In genomic region chr8:26923166-26923565, GRCm38 (mm10) we compare ENCODE assay signal across 23 mouse cellular contexts. TPM values are rescaled to one million over a fixed set of nuclear protein-coding genes. Genes with fewer than 3 reads are reported as not detected.
DNase-seq lines count a peak whose midpoint lies in the region; ATAC-seq and TF ChIP-seq lines count a peak whose summit lies in the region.
"Had no signal": no experiment of that assay in that cellular context is flagged by ENCODE, and none has a peak within 500 bp of the region (broad histone marks: within the 10 kb centered on the region; RNA-seq: fewer than 3 reads in every experiment).

No protein-coding gene starts in this region.

- no peaks in the 10 kb centered on the region for H3K27me3 ChIP-seq in heart, embryonic 13.5 days (replicated peaks)
- no peaks in the 10 kb centered on the region for H3K27me3 ChIP-seq in heart, embryonic 16.5 days (ENCODE audit: control insufficient read depth, insufficient read depth, low read length)
- H3K27me3 ChIP-seq in limb, embryonic 10.5 days (ENCODE audit: low read depth, poor library complexity, severe bottlenecking) = peaks cover 68% of the 10 kb centered on the region
- H3K27me3 ChIP-seq in intestine, postnatal 0 days (replicated peaks; ENCODE audit: control insufficient read depth, insufficient read depth, low read length) = no peaks in the 10 kb centered on the region
- H3K27me3 ChIP-seq in forebrain, embryonic 14.5 days (replicated peaks; ENCODE audit: control insufficient read depth, insufficient read depth, low read length) = no peaks in the 10 kb centered on the region
- H3K27me3 ChIP-seq: forebrain, embryonic 13.5 days; hindbrain, embryonic 12.5 days had no signal

- WGBS in heart, embryonic 13.5 days = 30% methylated on average over 8 of the region's 8 CpGs
- 34% methylated on average over 8 of the region's 8 CpGs for WGBS in heart, embryonic 16.5 days
- WGBS in limb, embryonic 10.5 days = 50% methylated on average over 8 of the region's 8 CpGs
- 87% methylated on average over 8 of the region's 8 CpGs for WGBS in intestine, postnatal 0 days
- WGBS in forebrain, embryonic 14.5 days = 88% methylated on average over 8 of the region's 8 CpGs

- DNase-seq in heart, adult 11 months = peak; percentile 87
- no peak for DNase-seq in heart, adult 9 months (ENCODE audit: low spot score in 2 of 2)
- no peak for DNase-seq in heart, postnatal 25 days (ENCODE audit: low spot score)
- DNase-seq in limb, embryonic 10.5 days (ENCODE audit: low spot score) = peak; percentile 60
- DNase-seq in forebrain, embryonic 14.5 days (ENCODE audit: low spot score) = no peak
- DNase-seq: adrenal gland, adult 8-10 months; adrenal gland, postnatal 36 days; B cell, adult 2 months; cerebellum, adult 2 months; cerebellum, postnatal 10 days; gastrocnemius, postnatal 36 days; kidney, adult 11 months had no signal

- H3K9ac ChIP-seq in heart, embryonic 13.5 days = no peak overlapping the region
- H3K9ac ChIP-seq in heart, embryonic 16.5 days (ENCODE audit: low read length) = no peak overlapping the region
- H3K9ac ChIP-seq in intestine, postnatal 0 days (ENCODE audit: low read depth, low read length) = no peak overlapping the region
- no peak overlapping the region for H3K9ac ChIP-seq in forebrain, embryonic 14.5 days (ENCODE audit: low read length)
- H3K9ac ChIP-seq: forebrain, embryonic 13.5 days; hindbrain, embryonic 12.5 days had no signal

- H3K4me2 ChIP-seq in heart, embryonic 13.5 days = no peak overlapping the region
- H3K4me2 ChIP-seq in heart, embryonic 16.5 days (ENCODE audit: low read depth, low read length) = peak overlapping the region; percentile 26; the same call in 1 of the 2 replicates
- no peak overlapping the region for H3K4me2 ChIP-seq in intestine, postnatal 0 days (replicated peaks; ENCODE audit: low read depth)
- H3K4me2 ChIP-seq in forebrain, embryonic 14.5 days (ENCODE audit: low read length) = no peak overlapping the region
- H3K4me2 ChIP-seq: forebrain, embryonic 13.5 days; hindbrain, embryonic 12.5 days had no signal

- H3K4me3 ChIP-seq in heart, embryonic 13.5 days = no peak overlapping the region
- H3K4me3 ChIP-seq in heart, embryonic 16.5 days (ENCODE audit: low read length) = no peak overlapping the region
- no peak overlapping the region for H3K4me3 ChIP-seq in limb, embryonic 10.5 days
- no peak overlapping the region for H3K4me3 ChIP-seq in intestine, postnatal 0 days (ENCODE audit: low read depth, low read length)
- no peak overlapping the region for H3K4me3 ChIP-seq in forebrain, embryonic 14.5 days (ENCODE audit: low read depth, low read length)
- H3K4me3 ChIP-seq: embryonic facial prominence, embryonic 10.5 days; forebrain, embryonic 13.5 days; heart, adult 2 months; hindbrain, embryonic 12.5 days had no signal

- no peak for TF ChIP-seq CTCF in intestine, postnatal 0 days (IDR thresholded peaks at IDR 0.05; ENCODE audit: low read depth)

- H3K9me3 ChIP-seq in heart, embryonic 13.5 days = peaks cover under 1% of the 10 kb centered on the region; the same call in 1 of the 2 replicates
- no peaks in the 10 kb centered on the region for H3K9me3 ChIP-seq in heart, embryonic 16.5 days (replicated peaks; ENCODE audit: control insufficient read depth, low read length)
- H3K9me3 ChIP-seq in limb, embryonic 10.5 days (replicated peaks) = no peaks in the 10 kb centered on the region
- no peaks in the 10 kb centered on the region for H3K9me3 ChIP-seq in intestine, postnatal 0 days (ENCODE audit: control insufficient read depth)
- no peaks in the 10 kb centered on the region for H3K9me3 ChIP-seq in forebrain, embryonic 14.5 days (replicated peaks; ENCODE audit: control insufficient read depth, low read length)
- H3K9me3 ChIP-seq: forebrain, embryonic 13.5 days; G1E; hindbrain, embryonic 12.5 days had no signal

- intact Hi-C loops in heart, postnatal 25 days (cut with DNase I) = no loop called here

- no peaks in the 10 kb centered on the region for H3K36me3 ChIP-seq in heart, embryonic 13.5 days
- H3K36me3 ChIP-seq in heart, embryonic 16.5 days (ENCODE audit: control insufficient read depth, insufficient read depth) = no peaks in the 10 kb centered on the region
- H3K36me3 ChIP-seq in limb, embryonic 10.5 days = no peaks in the 10 kb centered on the region
- H3K36me3 ChIP-seq in intestine, postnatal 0 days (ENCODE audit: control insufficient read depth, insufficient read depth) = no peaks in the 10 kb centered on the region
- H3K36me3 ChIP-seq in forebrain, embryonic 14.5 days (ENCODE audit: control insufficient read depth, insufficient read depth, low read length) = no peaks in the 10 kb centered on the region
- H3K36me3 ChIP-seq: embryonic facial prominence, embryonic 10.5 days; G1E; hindbrain, embryonic 12.5 days had no signal

- no peak for ATAC-seq in heart, embryonic 13.5 days (ENCODE audit: extremely low read depth, insufficient number of reproducible peaks, low FRiP score, low TSS enrichment)
- ATAC-seq in heart, embryonic 16.5 days (replicated peaks; ENCODE audit: extremely low read depth, insufficient read depth, low FRiP score) = peak; percentile 85
- no peak for ATAC-seq in intestine, postnatal 0 days
- ATAC-seq in forebrain, embryonic 14.5 days = no peak
- ATAC-seq: CD4-positive, CD25-positive, alpha-beta regulatory T cell, adult 4 months; forebrain, embryonic 13.5 days; hindbrain, embryonic 16.5 days; inflammation-experienced regulatory T-cells, adult 6 months had no signal

- peaks cover 9% of the 10 kb centered on the region for H3K4me1 ChIP-seq in heart, embryonic 13.5 days
- peaks cover 8% of the 10 kb centered on the region for H3K4me1 ChIP-seq in heart, embryonic 16.5 days (ENCODE audit: control insufficient read depth, insufficient read depth, low read length)
- peaks cover 9% of the 10 kb centered on the region for H3K4me1 ChIP-seq in limb, embryonic 10.5 days
- no peaks in the 10 kb centered on the region for H3K4me1 ChIP-seq in intestine, postnatal 0 days (replicated peaks; ENCODE audit: control insufficient read depth, insufficient read depth, low read length)
- H3K4me1 ChIP-seq in forebrain, embryonic 14.5 days (ENCODE audit: control insufficient read depth, insufficient read depth, low read length) = no peaks in the 10 kb centered on the region
- H3K4me1 ChIP-seq: embryonic facial prominence, embryonic 10.5 days; forebrain, embryonic 13.5 days; hindbrain, embryonic 12.5 days had no signal

- H3K27ac ChIP-seq in heart, embryonic 13.5 days (replicated peaks) = peak overlapping the region; percentile 54
- peak overlapping the region; percentile 42; the same call in 1 of the 2 replicates for H3K27ac ChIP-seq in heart, embryonic 16.5 days (ENCODE audit: low read length)
- H3K27ac ChIP-seq in limb, embryonic 10.5 days = no peak overlapping the region
- H3K27ac ChIP-seq in intestine, postnatal 0 days (ENCODE audit: low read depth, low read length) = no peak overlapping the region
- no peak overlapping the region for H3K27ac ChIP-seq in forebrain, embryonic 14.5 days (ENCODE audit: low read depth, low read length)
- H3K27ac ChIP-seq: embryonic facial prominence, embryonic 10.5 days; forebrain, embryonic 13.5 days; heart, adult 2 months; hindbrain, embryonic 12.5 days had no signal

RNA-seq across cellular contexts. Expression of gene Zfp703, which starts 54.0 kb away (rescaled TPM):
- 5.5 and 5.9 TPM in 2 replicates for polyA plus RNA-seq in heart, embryonic 13.5 days (2015; fragmentation: Nextera tagmentation; extraction: Ambion mirVana)
- 10 to 100 TPM; 15.1 to 16.2 TPM for total RNA-seq in heart, postnatal 25 days (2021)
- 5.0 and 7.0 TPM in 2 replicates for polyA plus RNA-seq in heart, embryonic 16.5 days (2015; fragmentation: Nextera tagmentation; extraction: Ambion mirVana)
- polyA plus RNA-seq in limb, embryonic 10.5 days (2016; fragmentation: Nextera tagmentation; extraction: Ambion mirVana) = 19.6 and 22.1 TPM in 2 replicates
- 13.1 and 14.0 TPM in 2 replicates for polyA plus RNA-seq in intestine, postnatal 0 days (2015; fragmentation: Nextera tagmentation; extraction: Ambion mirVana)
- polyA plus RNA-seq in forebrain, embryonic 14.5 days (2014; fragmentation: Nextera tagmentation; extraction: Ambion mirVana) = 13.8 and 14.4 TPM in 2 replicates

Comparison
In these comparisons a context has a peak if more than half of its experiments do, and no peak if none do; other contexts are left out.
1. DNase-seq: peak in heart, adult 11 months (single experiment) and limb, embryonic 10.5 days (single experiment); none in heart, adult 9 months (0 of 2), heart, postnatal 25 days (single experiment) and forebrain, embryonic 14.5 days (single experiment).
2. H3K27ac ChIP-seq: peak in heart, embryonic 13.5 days (single experiment) and heart, embryonic 16.5 days (single experiment); none in limb, embryonic 10.5 days (single experiment), intestine, postnatal 0 days (single experiment) and forebrain, embryonic 14.5 days (single experiment).